Mouse (Mus musculus) MEL (cell line): ENCODE measurements around the gene Olfr522. TPM values are rescaled to one million over a fixed set of nuclear protein-coding genes. Genes with fewer than 3 reads are reported as not detected.

Experiments used
- DNase-seq: peaks from one replicate; pipeline ENCODE4 v3.0.0; 2011; ENCODE audit warnings: low read depth, low spot score
- H3K27ac ChIP-seq: 2 replicates; pipeline ENCODE4 v1.5.1; 2012; ENCODE audit warnings: low read depth, mild to moderate bottlenecking, control low read depth, low read length, moderate library complexity; ENCODE audit not compliant: control insufficient read depth
- H3K27me3 ChIP-seq, 2 experiments: fragments of 150-350 bp in 1 of 2; sonication (generic) in 1 of 2; 2 replicates each; pipeline ENCODE4 v1.6.1; 2012; ENCODE audit warnings: low read length in 2 of 2, mild to moderate bottlenecking in 2 of 2, improper control_type of control experiment in 1 of 2, moderate library complexity in 1 of 2; ENCODE audit not compliant: insufficient read depth in 2 of 2, control insufficient read depth in 1 of 2
- H3K36me3 ChIP-seq, 2 experiments: 2 replicates each; pipeline ENCODE4 v1.6.1; 2012 to 2014; ENCODE audit warnings: low read length in 2 of 2, improper control_type of control experiment in 1 of 2, inconsistent platforms in 1 of 2, mild to moderate bottlenecking in 1 of 2; ENCODE audit not compliant: insufficient read depth in 2 of 2, control insufficient read depth in 1 of 2
- H3K4me1 ChIP-seq, 2 experiments: fragments of 150-350 bp in 1 of 2; sonication (generic) in 1 of 2; 2 replicates each; pipeline ENCODE4 v1.6.1; 2012; ENCODE audit warnings: low read length in 2 of 2, improper control_type of control experiment in 1 of 2, mild to moderate bottlenecking in 1 of 2; ENCODE audit not compliant: insufficient read depth in 2 of 2, control insufficient read depth in 1 of 2
- H3K4me3 ChIP-seq, 2 experiments: fragments of 150-350 bp in 1 of 2; sonication (generic) in 1 of 2; 2 replicates each; pipeline ENCODE4 v1.5.1; 2012; ENCODE audit warnings: low read depth in 2 of 2, low read length in 2 of 2, mild to moderate bottlenecking in 2 of 2, moderate library complexity in 2 of 2, control low read depth in 1 of 2, improper control_type of control experiment in 1 of 2; ENCODE audit not compliant: control insufficient read depth in 1 of 2, insufficient read depth in 1 of 2
- H3K79me2 ChIP-seq: 2 replicates; pipeline ENCODE4 v1.6.1; 2012; ENCODE audit warnings: mild to moderate bottlenecking, low read length, moderate library complexity; ENCODE audit not compliant: control insufficient read depth, poor library complexity, insufficient read depth
- H3K9ac ChIP-seq: 2 replicates; pipeline ENCODE4 v1.6.1; 2012; ENCODE audit warnings: low read depth, mild to moderate bottlenecking, control low read depth, low read length, moderate library complexity; ENCODE audit not compliant: control insufficient read depth, poor library complexity, severe bottlenecking
- H3K9me3 ChIP-seq: fragments of 150-350 bp; sonication (generic); replicated peaks from 2 replicates; pipeline ENCODE4 v1.6.1; 2012; ENCODE audit warnings: mild to moderate bottlenecking, low read length, improper control_type of control experiment, moderate library complexity; ENCODE audit not compliant: insufficient read depth
- BHLHE40 ChIP-seq: IDR thresholded peaks from 2 replicates; pipeline ENCODE4 v1.6.1; 2012; ENCODE audit warnings: low read depth, mild to moderate bottlenecking, inconsistent platforms, low read length, improper control_type of control experiment, borderline replicate concordance
- ETS1 ChIP-seq: IDR thresholded peaks from 2 replicates; pipeline ENCODE4 v1.6.1; 2012; ENCODE audit warnings: low read depth, mild to moderate bottlenecking, inconsistent platforms, low read length, improper control_type of control experiment, moderate library complexity
- GABPA ChIP-seq: IDR thresholded peaks from 2 replicates; pipeline ENCODE4 v1.6.1; 2012; ENCODE audit warnings: low read depth, mild to moderate bottlenecking, inconsistent platforms, low read length, improper control_type of control experiment, moderate library complexity
- GATA1 ChIP-seq: IDR thresholded peaks from 2 replicates; pipeline ENCODE4 v1.6.1; 2011; ENCODE audit warnings: low read depth, low read length, improper control_type of control experiment
- HCFC1 ChIP-seq: IDR thresholded peaks from 2 replicates; pipeline ENCODE4 v1.6.1; 2012; ENCODE audit warnings: low read depth, mild to moderate bottlenecking, inconsistent platforms, low read length, improper control_type of control experiment, moderate library complexity
- MAFK ChIP-seq: IDR thresholded peaks from 2 replicates; pipeline ENCODE4 v1.6.1; 2011; ENCODE audit warnings: low read depth, mild to moderate bottlenecking, low read length, improper control_type of control experiment, borderline replicate concordance
- MEF2A ChIP-seq: IDR thresholded peaks from 2 replicates; pipeline ENCODE4 v1.6.1; 2014; ENCODE audit warnings: low read depth, mild to moderate bottlenecking, inconsistent platforms, low read length, improper control_type of control experiment; ENCODE audit not compliant: poor library complexity, insufficient replicate concordance, severe bottlenecking; ENCODE audit errors: extremely low read depth
- MYB ChIP-seq: IDR thresholded peaks from 2 replicates; pipeline ENCODE4 v1.6.1; 2011; ENCODE audit warnings: mild to moderate bottlenecking, low read depth, low read length, improper control_type of control experiment
- MYC ChIP-seq: IDR thresholded peaks from 2 replicates; pipeline ENCODE4 v1.6.1; 2011; ENCODE audit warnings: low read depth, mild to moderate bottlenecking, low read length, improper control_type of control experiment, moderate library complexity
- NELFE ChIP-seq: IDR thresholded peaks from 2 replicates; pipeline ENCODE4 v1.6.1; 2011; ENCODE audit warnings: low read depth, low read length, improper control_type of control experiment
- POLR2A ChIP-seq, 2 experiments: IDR thresholded peaks; 2 replicates each; pipeline ENCODE4 v1.6.1; 2011 to 2012; ENCODE audit warnings: low read length in 2 of 2, mild to moderate bottlenecking in 2 of 2, control low read depth in 1 of 2, improper control_type of control experiment in 1 of 2, low read depth in 1 of 2, moderate library complexity in 1 of 2; ENCODE audit not compliant: control insufficient read depth in 1 of 2, insufficient read depth in 1 of 2, poor library complexity in 1 of 2
- POLR2AphosphoS5 ChIP-seq: IDR thresholded peaks from 2 replicates; pipeline ENCODE4 v1.6.1; 2012; ENCODE audit warnings: low read depth, borderline replicate concordance, mild to moderate bottlenecking, inconsistent platforms, low read length, moderate library complexity, mixed read lengths
- SMC3 ChIP-seq: IDR thresholded peaks from 2 replicates; pipeline ENCODE4 v1.6.1; 2011; ENCODE audit warnings: low read depth, low read length, improper control_type of control experiment
- TAL1 ChIP-seq: IDR thresholded peaks from 2 replicates; pipeline ENCODE4 v1.6.1; 2012; ENCODE audit warnings: mild to moderate bottlenecking, inconsistent platforms, low read length, moderate library complexity, mixed read lengths
- TCF12 ChIP-seq: IDR thresholded peaks from 2 replicates; pipeline ENCODE4 v1.6.1; 2014; ENCODE audit warnings: low read depth, mild to moderate bottlenecking, inconsistent platforms, low read length, improper control_type of control experiment, moderate library complexity
- USF1 ChIP-seq: IDR thresholded peaks from 2 replicates; pipeline ENCODE4 v1.6.1; 2014; ENCODE audit warnings: low read depth, mild to moderate bottlenecking, inconsistent platforms, low read length, improper control_type of control experiment, moderate library complexity
- USF2 ChIP-seq, 2 experiments: IDR thresholded peaks; 2 replicates each; pipeline ENCODE4 v1.6.1; 2011 to 2012; ENCODE audit warnings: improper control_type of control experiment in 2 of 2, low read length in 2 of 2, borderline replicate concordance in 1 of 2, inconsistent platforms in 1 of 2, low read depth in 1 of 2, mild to moderate bottlenecking in 1 of 2; ENCODE audit not compliant: insufficient read depth in 1 of 2
- ZNF384 ChIP-seq: IDR thresholded peaks from 2 replicates; pipeline ENCODE4 v1.6.1; 2012; ENCODE audit warnings: low read depth, mild to moderate bottlenecking, inconsistent platforms, low read length, improper control_type of control experiment
- polyA plus RNA-seq, 2 experiments: library from polyadenylated mRNA; stranded (reverse) in 1 of 2; unstranded in 1 of 2; fragments of >175 nt in 1 of 2; fragments of >200 nt in 1 of 2; gene quantifications; 2 replicates each; pipeline versions ENCODE4 v1.2.1 to v1.2.4; 2012; ENCODE audit warnings: low replicate concordance in 2 of 2, low read depth in 1 of 2; ENCODE audit not compliant: insufficient read length in 2 of 2, insufficient read depth in 1 of 2, missing spikeins in 1 of 2
- total RNA-seq: library from RNA; depleted of rRNA; stranded (reverse); fragments of 300-350 nt; gene quantifications from 2 replicates; pipeline ENCODE4 v1.2.3, GENCODE M21; 2012; rRNA removed

Olfr522 gene
- total and polyA plus RNA-seq, 3 experiments, result not detected

GRCm38 (mm10) chr7:140111943-140112342, 52.6 kb downstream of the Olfr522 start:
- Histone ChIP-seq H3K4me3 (no peak overlapping the region), H3K9ac (no peak overlapping the region), H3K36me3 (peaks cover under 1 to 2% of the 10 kb centered on the region in 2 experiments; a peak in 3 of 4 replicates), H3K27ac (no peak overlapping the region)
- no peak for TF ChIP-seq GABPA
- no peak for TF ChIP-seq ZNF384
- TF ChIP-seq POLR2AphosphoS5, result no peak
- TF ChIP-seq POLR2A (IDR thresholded peaks at IDR 0.05; ENCODE audit: control insufficient read depth in 1 of 2, insufficient read depth in 1 of 2, low read depth in 1 of 2, low read length in 2 of 2, poor library complexity in 1 of 2), result no peak
- no peak for TF ChIP-seq NELFE
- no peak for TF ChIP-seq TAL1
- no peak for TF ChIP-seq TCF12
- TF ChIP-seq GATA1, result no peak
- no peak for TF ChIP-seq HCFC1
- no peak for TF ChIP-seq MAFK
- TF ChIP-seq MYC, result no peak
- TF ChIP-seq USF1, result no peak
- TF ChIP-seq USF2 (IDR thresholded peaks at IDR 0.05; ENCODE audit: borderline replicate concordance in 1 of 2, insufficient read depth in 1 of 2, low read depth in 1 of 2, low read length in 2 of 2), result no peak
- TF ChIP-seq SMC3, result no peak
- TF ChIP-seq MEF2A, result no peak
- no peak for TF ChIP-seq ETS1
- TF ChIP-seq BHLHE40, result no peak
- TF ChIP-seq MYB, result no peak
- TF ChIP-seq, all 39 proteins: peak for 0
- peaks cover under 1% of the 10 kb centered on the region in 2 experiments; a peak in 3 of 4 replicates for H3K4me1 ChIP-seq
- no peaks in the 10 kb centered on the region for H3K27me3 ChIP-seq
- no peaks in the 10 kb centered on the region for H3K9me3 ChIP-seq
- peaks cover 3% of the 10 kb centered on the region for H3K79me2 ChIP-seq
- no peak for DNase-seq

Other genes starting within 250 kb of the Olfr522 start
- not detected in 2 replicates for gene Utf1, start 221.0 kb downstream of the Olfr522 start, total RNA-seq
- not detected for gene Utf1, start 221.0 kb downstream of the Olfr522 start, polyA plus RNA-seq
- gene 6430531B16Rik, start 186.0 kb downstream of the Olfr522 start, total RNA-seq, result not detected in 2 replicates
- under 1 TPM in 1 of 2 experiments, not detected in 1; 0.13 TPM for gene 6430531B16Rik, start 186.0 kb downstream of the Olfr522 start, polyA plus RNA-seq
- gene Adam8, start 172.2 kb downstream of the Olfr522 start, total RNA-seq, result 0.39 and 0.75 TPM in 2 replicates
- under 1 TPM in 1 of 2 experiments, not detected in 1; 0.50 TPM for gene Adam8, start 172.2 kb downstream of the Olfr522 start, polyA plus RNA-seq
- gene Zfp511, start 128.4 kb downstream of the Olfr522 start, total RNA-seq, result 29.4 and 35.6 TPM in 2 replicates
- gene Zfp511, start 128.4 kb downstream of the Olfr522 start, polyA plus RNA-seq, result 10 to 100 TPM in 1 of 2 experiments, not detected in 1; 51.5 TPM
- 27.0 and 27.1 TPM in 2 replicates for gene Tubgcp2, start 128.1 kb downstream of the Olfr522 start, total RNA-seq
- 10 to 100 TPM in 1 of 2 experiments, not detected in 1; 43.6 TPM for gene Tubgcp2, start 128.1 kb downstream of the Olfr522 start, polyA plus RNA-seq
- gene Msx3, start 115.7 kb downstream of the Olfr522 start, total RNA-seq, result not detected in 2 replicates
- gene Msx3, start 115.7 kb downstream of the Olfr522 start, polyA plus RNA-seq, result not detected
- not detected in 2 replicates for gene Caly, start 82.2 kb downstream of the Olfr522 start, total RNA-seq
- gene Caly, start 82.2 kb downstream of the Olfr522 start, polyA plus RNA-seq, result under 1 TPM in 1 of 2 experiments, not detected in 1; 0.11 TPM
- not detected in 2 replicates for gene Prap1, start 71.4 kb downstream of the Olfr522 start, total RNA-seq
- not detected for gene Prap1, start 71.4 kb downstream of the Olfr522 start, polyA plus RNA-seq
- gene Fuom, start 62.3 kb downstream of the Olfr522 start, total RNA-seq, result 0.36 and 1.1 TPM in 2 replicates
- gene Fuom, start 62.3 kb downstream of the Olfr522 start, polyA plus RNA-seq, result 10 to 100 TPM in 1 of 2 experiments, not detected in 1; 10.9 TPM
- gene Paox, start 49.0 kb downstream of the Olfr522 start, total RNA-seq, result 0.29 TPM in 1 of 2 replicates, not detected in the other
- gene Paox, start 49.0 kb downstream of the Olfr522 start, polyA plus RNA-seq, result under 1 TPM in 1 of 2 experiments, not detected in 1; 0.25 TPM
- 22.8 and 30.3 TPM in 2 replicates for gene Echs1, start 48.3 kb downstream of the Olfr522 start, total RNA-seq
- 10 to 100 TPM in 1 of 2 experiments, not detected in 1; 47.7 TPM for gene Echs1, start 48.3 kb downstream of the Olfr522 start, polyA plus RNA-seq
- 10.8 and 18.1 TPM in 2 replicates for gene Mtg1, start 27.2 kb downstream of the Olfr522 start, total RNA-seq
- gene Mtg1, start 27.2 kb downstream of the Olfr522 start, polyA plus RNA-seq, result 10 to 100 TPM in 1 of 2 experiments, not detected in 1; 38.1 TPM
- gene Sprn, start 9.9 kb downstream of the Olfr522 start, total RNA-seq, result not detected in 2 replicates
- not detected for gene Sprn, start 9.9 kb downstream of the Olfr522 start, polyA plus RNA-seq
- gene Olfr523, start 8.5 kb upstream of the Olfr522 start, total RNA-seq, result not detected in 2 replicates
- gene Olfr523, start 8.5 kb upstream of the Olfr522 start, polyA plus RNA-seq, result not detected
- not detected in 2 replicates for gene Olfr524, start 41.2 kb upstream of the Olfr522 start, total RNA-seq
- not detected for gene Olfr524, start 41.2 kb upstream of the Olfr522 start, polyA plus RNA-seq
- gene Cd163l1, start 53.5 kb upstream of the Olfr522 start, total RNA-seq, result not detected in 2 replicates
- gene Cd163l1, start 53.5 kb upstream of the Olfr522 start, polyA plus RNA-seq, result not detected
- not detected in 2 replicates for gene 5830411N06Rik, start 82.5 kb upstream of the Olfr522 start, total RNA-seq
- gene 5830411N06Rik, start 82.5 kb upstream of the Olfr522 start, polyA plus RNA-seq, result not detected
- not detected in 2 replicates for gene Olfr525, start 156.1 kb upstream of the Olfr522 start, total RNA-seq
- gene Olfr525, start 156.1 kb upstream of the Olfr522 start, polyA plus RNA-seq, result under 1 TPM in 1 of 2 experiments, not detected in 1; 0.01 TPM
- gene Olfr527, start 169.3 kb upstream of the Olfr522 start, total RNA-seq, result not detected in 2 replicates
- not detected for gene Olfr527, start 169.3 kb upstream of the Olfr522 start, polyA plus RNA-seq
- not detected in 2 replicates for gene Olfr60, start 196.9 kb upstream of the Olfr522 start, total RNA-seq
- gene Olfr60, start 196.9 kb upstream of the Olfr522 start, polyA plus RNA-seq, result not detected
- not detected in 2 replicates for gene Olfr530, start 211.6 kb upstream of the Olfr522 start, total RNA-seq
- not detected for gene Olfr530, start 211.6 kb upstream of the Olfr522 start, polyA plus RNA-seq
- gene Olfr531, start 238.2 kb upstream of the Olfr522 start, total RNA-seq, result not detected in 2 replicates
- not detected for gene Olfr531, start 238.2 kb upstream of the Olfr522 start, polyA plus RNA-seq